Mouse (Mus musculus): Measurements from ENCODE around the gene Nme8. TPM values are rescaled to one million over a fixed set of nuclear protein-coding genes. Genes with fewer than 3 reads are reported as not detected.

The Nme8 gene
- total and polyA plus RNA-seq, 2 experiments, result not detected

DNA sequence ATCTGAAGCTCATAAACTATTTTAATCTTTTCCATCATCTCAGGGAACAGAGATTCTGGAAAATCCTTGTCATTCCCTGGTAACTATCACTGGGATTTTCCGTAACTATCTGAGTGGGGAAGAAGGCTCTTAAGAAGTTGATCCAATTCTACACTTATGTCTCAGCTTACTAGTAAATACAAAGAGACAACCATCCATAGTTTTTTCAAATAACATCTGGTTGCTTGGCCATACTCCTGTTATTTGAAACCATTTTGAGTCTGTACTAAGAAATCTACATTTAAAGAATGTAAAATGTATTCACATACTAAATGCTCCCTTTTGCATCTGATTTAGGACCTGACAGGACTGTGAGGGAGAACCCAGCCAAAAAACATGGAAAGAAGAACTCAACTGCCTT is 84.2 kb downstream of the Nme8 start:
- Histone ChIP-seq H3K4me1 (ENCODE audit: control insufficient read depth, insufficient read depth, low read length) (no peaks in the 10 kb centered on the region), H3K9ac (ENCODE audit: low read depth, low read length) (no peak overlapping the region), H3K27ac (replicated peaks; ENCODE audit: insufficient read depth, low read depth, low read length) (no peak overlapping the region), H3K4me3 (ENCODE audit: insufficient read depth, low read depth, low read length) (no peak overlapping the region), H3K27me3 (ENCODE audit: control insufficient read depth, insufficient read depth, low read length) (no peaks in the 10 kb centered on the region), H3K79me2 (ENCODE audit: control insufficient read depth, insufficient read depth, low read length) (no peaks in the 10 kb centered on the region), H3K36me3 (ENCODE audit: control insufficient read depth, insufficient read depth, low read length) (no peaks in the 10 kb centered on the region)
- DNase-seq (ENCODE audit: extremely low read depth, low read depth, low spot score), result no peak
- no peak for TF ChIP-seq POLR2A (IDR thresholded peaks at IDR 0.05; ENCODE audit: extremely low read depth, insufficient read depth, low read length)
- no peak for TF ChIP-seq CTCF (IDR thresholded peaks at IDR 0.05; ENCODE audit: low read depth, low read length)
- 98% methylated on average over 1 of the region's 1 CpGs for WGBS

DNA sequence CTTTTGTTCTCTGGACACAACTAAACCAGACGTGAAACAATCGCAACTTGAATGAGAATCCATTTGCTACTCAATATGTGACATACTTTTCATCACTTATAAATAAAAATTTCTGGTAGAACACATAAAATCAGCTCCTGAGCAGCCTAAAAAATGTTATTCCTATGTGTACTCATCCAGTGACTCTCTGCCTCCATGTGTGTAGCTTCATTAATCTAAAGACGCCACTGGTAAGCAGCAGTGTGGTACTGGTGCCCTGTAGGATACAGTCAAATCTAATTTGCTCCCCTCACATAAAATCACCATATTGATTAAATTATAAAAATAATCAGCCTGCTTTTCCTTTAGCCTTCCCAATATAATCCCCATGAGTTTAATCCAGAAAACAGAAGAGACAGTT is 84.6 kb downstream of the Nme8 start:
- 90% methylated on average over 3 of the region's 3 CpGs for WGBS
- DNase-seq (ENCODE audit: extremely low read depth, low read depth, low spot score), result no peak
- no peaks in the 10 kb centered on the region for H3K79me2 ChIP-seq (ENCODE audit: control insufficient read depth, insufficient read depth, low read length)
- TF ChIP-seq CTCF (IDR thresholded peaks at IDR 0.05; ENCODE audit: low read depth, low read length) (no peak), POLR2A (IDR thresholded peaks at IDR 0.05; ENCODE audit: extremely low read depth, insufficient read depth, low read length) (no peak)
- H3K4me1 ChIP-seq (ENCODE audit: control insufficient read depth, insufficient read depth, low read length), result no peaks in the 10 kb centered on the region
- no peaks in the 10 kb centered on the region for H3K36me3 ChIP-seq (ENCODE audit: control insufficient read depth, insufficient read depth, low read length)
- no peak overlapping the region for H3K4me3 ChIP-seq (ENCODE audit: insufficient read depth, low read depth, low read length)
- H3K27ac ChIP-seq (replicated peaks; ENCODE audit: insufficient read depth, low read depth, low read length), result no peak overlapping the region
- H3K27me3 ChIP-seq (ENCODE audit: control insufficient read depth, insufficient read depth, low read length), result no peaks in the 10 kb centered on the region
- H3K9ac ChIP-seq (ENCODE audit: low read depth, low read length), result no peak overlapping the region

GRCm38 (mm10) chr13:19612348-19612747 is 85.2 kb downstream of the Nme8 start:
- DNase-seq (ENCODE audit: extremely low read depth, low read depth, low spot score), result no peak
- WGBS, result 93% methylated on average over 1 of the region's 1 CpGs
- no peaks in the 10 kb centered on the region for H3K79me2 ChIP-seq (ENCODE audit: control insufficient read depth, insufficient read depth, low read length)
- no peak overlapping the region for H3K9ac ChIP-seq (ENCODE audit: low read depth, low read length)
- H3K27me3 ChIP-seq (ENCODE audit: control insufficient read depth, insufficient read depth, low read length), result no peaks in the 10 kb centered on the region
- no peak overlapping the region for H3K4me3 ChIP-seq (ENCODE audit: insufficient read depth, low read depth, low read length)
- no peaks in the 10 kb centered on the region for H3K36me3 ChIP-seq (ENCODE audit: control insufficient read depth, insufficient read depth, low read length)
- no peak overlapping the region for H3K27ac ChIP-seq (replicated peaks; ENCODE audit: insufficient read depth, low read depth, low read length)
- TF ChIP-seq CTCF (IDR thresholded peaks at IDR 0.05; ENCODE audit: low read depth, low read length), result no peak
- TF ChIP-seq POLR2A (IDR thresholded peaks at IDR 0.05; ENCODE audit: extremely low read depth, insufficient read depth, low read length), result no peak
- no peaks in the 10 kb centered on the region for H3K4me1 ChIP-seq (ENCODE audit: control insufficient read depth, insufficient read depth, low read length)

GRCm38 (mm10) chr13:19608120-19608519 is 89.5 kb downstream of the Nme8 start:
- Histone ChIP-seq H3K4me1 (ENCODE audit: control insufficient read depth, insufficient read depth, low read length) (no peaks in the 10 kb centered on the region), H3K9ac (ENCODE audit: low read depth, low read length) (no peak overlapping the region), H3K4me3 (ENCODE audit: insufficient read depth, low read depth, low read length) (no peak overlapping the region), H3K27me3 (ENCODE audit: control insufficient read depth, insufficient read depth, low read length) (no peaks in the 10 kb centered on the region), H3K79me2 (ENCODE audit: control insufficient read depth, insufficient read depth, low read length) (no peaks in the 10 kb centered on the region), H3K36me3 (ENCODE audit: control insufficient read depth, insufficient read depth, low read length) (no peaks in the 10 kb centered on the region), H3K27ac (replicated peaks; ENCODE audit: insufficient read depth, low read depth, low read length) (no peak overlapping the region)
- TF ChIP-seq CTCF (IDR thresholded peaks at IDR 0.05; ENCODE audit: low read depth, low read length), result no peak
- no peak for TF ChIP-seq POLR2A (IDR thresholded peaks at IDR 0.05; ENCODE audit: extremely low read depth, insufficient read depth, low read length)
- DNase-seq (ENCODE audit: extremely low read depth, low read depth, low spot score), result no peak

DNA sequence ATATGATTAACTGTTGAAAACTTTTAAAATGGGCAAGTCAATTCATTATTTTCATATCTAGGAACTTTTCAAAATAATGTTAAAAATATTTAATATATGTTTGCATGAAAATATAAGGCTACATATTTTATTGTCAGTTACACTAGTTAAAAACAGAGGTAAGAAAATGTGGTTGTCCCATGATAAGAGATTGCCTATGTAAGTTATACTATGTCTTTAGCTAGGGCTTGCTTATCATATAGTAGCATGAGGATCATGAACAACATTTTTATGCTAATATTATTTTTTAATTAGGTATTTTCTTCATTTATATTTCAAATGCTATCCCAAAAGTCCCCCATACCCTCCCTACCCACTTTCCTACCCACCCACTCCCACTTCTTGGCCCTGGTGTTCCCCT is 92.7 kb downstream of the Nme8 start:
- no peak overlapping the region for H3K4me3 ChIP-seq (ENCODE audit: insufficient read depth, low read depth, low read length)
- H3K27ac ChIP-seq (replicated peaks; ENCODE audit: insufficient read depth, low read depth, low read length), result no peak overlapping the region
- DNase-seq (ENCODE audit: extremely low read depth, low read depth, low spot score), result no peak
- no peak overlapping the region for H3K9ac ChIP-seq (ENCODE audit: low read depth, low read length)
- H3K36me3 ChIP-seq (ENCODE audit: control insufficient read depth, insufficient read depth, low read length), result no peaks in the 10 kb centered on the region
- no peaks in the 10 kb centered on the region for H3K79me2 ChIP-seq (ENCODE audit: control insufficient read depth, insufficient read depth, low read length)
- no peaks in the 10 kb centered on the region for H3K27me3 ChIP-seq (ENCODE audit: control insufficient read depth, insufficient read depth, low read length)
- H3K4me1 ChIP-seq (ENCODE audit: control insufficient read depth, insufficient read depth, low read length), result no peaks in the 10 kb centered on the region
- TF ChIP-seq CTCF (IDR thresholded peaks at IDR 0.05; ENCODE audit: low read depth, low read length) (no peak), POLR2A (IDR thresholded peaks at IDR 0.05; ENCODE audit: extremely low read depth, insufficient read depth, low read length) (no peak)

- H3K4me3 ChIP-seq (ENCODE audit: insufficient read depth, low read depth, low read length), result no peak overlapping the region
- WGBS, result 64% methylated on average over 1 of the region's 1 CpGs
- no peaks in the 10 kb centered on the region for H3K36me3 ChIP-seq (ENCODE audit: control insufficient read depth, insufficient read depth, low read length)
- TF ChIP-seq POLR2A (IDR thresholded peaks at IDR 0.05; ENCODE audit: extremely low read depth, insufficient read depth, low read length) (no peak), CTCF (IDR thresholded peaks at IDR 0.05; ENCODE audit: low read depth, low read length) (no peak)
- no peak overlapping the region for H3K27ac ChIP-seq (replicated peaks; ENCODE audit: insufficient read depth, low read depth, low read length)
- no peaks in the 10 kb centered on the region for H3K27me3 ChIP-seq (ENCODE audit: control insufficient read depth, insufficient read depth, low read length)
- H3K4me1 ChIP-seq (ENCODE audit: control insufficient read depth, insufficient read depth, low read length), result no peaks in the 10 kb centered on the region
- no peaks in the 10 kb centered on the region for H3K79me2 ChIP-seq (ENCODE audit: control insufficient read depth, insufficient read depth, low read length)
- no peak for DNase-seq (ENCODE audit: extremely low read depth, low read depth, low spot score)
- no peak overlapping the region for H3K9ac ChIP-seq (ENCODE audit: low read depth, low read length)
Measured at GRCm38 (mm10) chr13:19603719-19604118, 93.9 kb downstream of the Nme8 start.

Data from liver, adult 2 months (tissue).